Mouse (Mus musculus) heart, embryonic 10.5 days (tissue): ENCODE data around the gene Prdx2. TPM values are rescaled to one million over a fixed set of nuclear protein-coding genes. Genes with fewer than 3 reads are reported as not detected.

Experiments
- DNase-seq: peaks from one replicate; pipeline ENCODE4 v3.0.0-alpha.2; 2017; ENCODE audit warnings: low spot score
- H3K27ac ChIP-seq: fragments of 300-500 bp; sonication (generic); 2 replicates; pipeline ENCODE4 v1.5.1; 2016; ENCODE audit warnings: mild to moderate bottlenecking
- H3K27me3 ChIP-seq: fragments of 300-500 bp; sonication (generic); 2 replicates; pipeline ENCODE4 v1.6.1; 2016; ENCODE audit warnings: mild to moderate bottlenecking; ENCODE audit not compliant: poor library complexity, insufficient read depth, severe bottlenecking
- H3K36me3 ChIP-seq: fragments of 300-500 bp; sonication (generic); 2 replicates; pipeline ENCODE4 v1.6.1; 2016; ENCODE audit warnings: mild to moderate bottlenecking, moderate library complexity
- H3K4me1 ChIP-seq: fragments of 300-500 bp; sonication (generic); 2 replicates; pipeline ENCODE4 v1.6.1; 2016; ENCODE audit warnings: mild to moderate bottlenecking
- H3K4me3 ChIP-seq: fragments of 300-500 bp; sonication (generic); 2 replicates; pipeline ENCODE4 v1.5.1; 2016; ENCODE audit warnings: mild to moderate bottlenecking, moderate library complexity
- H3K9me3 ChIP-seq: fragments of 300-500 bp; sonication (generic); 2 replicates; pipeline ENCODE4 v1.6.1; 2016; ENCODE audit warnings: mild to moderate bottlenecking, moderate library complexity
- WGBS: fragments of 180-500 bp; shearing (Covaris S2); methylation state at CpG from one replicate; pipeline ENCODE4 v1.1.7; 2016; 5-methylcytosine and 5-hydroxymethylcytosine counted together
- polyA plus RNA-seq: library from polyadenylated mRNA; unstranded; fragments of >200 nt; fragmentation: Nextera tagmentation; extraction: Ambion mirVana; gene quantifications from 2 replicates; pipeline ENCODE4 v1.2.1, GENCODE M21; 2016

Prdx2 gene
- polyA plus RNA-seq, 1 experiment from 2014 or later = 835 TPM

GRCm38 (mm10) chr8:84965731-84966291, 3.6 kb upstream of the Prdx2 start:
- Histone ChIP-seq H3K4me1 (peaks cover 35% of the 10 kb centered on the region), H3K4me3 (peak overlapping the region; percentile 78), H3K27me3 (no peaks in the 10 kb centered on the region), H3K36me3 (peaks cover 17% of the 10 kb centered on the region), H3K9me3 (no peaks in the 10 kb centered on the region), H3K27ac (peak overlapping the region; percentile 78)
- peak; percentile 99 for DNase-seq
- under 1% methylated on average over 41 of the region's 41 CpGs for WGBS

GRCm38 (mm10) chr8:84966603-84967002, 2.8 kb upstream of the Prdx2 start:
- peaks cover 40% of the 10 kb centered on the region for H3K4me1 ChIP-seq
- no peaks in the 10 kb centered on the region for H3K27me3 ChIP-seq
- DNase-seq = no peak
- 20% methylated on average over 3 of the region's 3 CpGs for WGBS
- H3K4me3 ChIP-seq = peak overlapping the region; percentile 78
- H3K27ac ChIP-seq = peak overlapping the region; percentile 78
- H3K9me3 ChIP-seq = no peaks in the 10 kb centered on the region
- H3K36me3 ChIP-seq = peaks cover 22% of the 10 kb centered on the region

- Histone ChIP-seq H3K4me1 (peaks cover 40% of the 10 kb centered on the region), H3K4me3 (peak overlapping the region; percentile 22; the same call in 1 of the 2 replicates)
- no peak for DNase-seq
Measured at GRCm38 (mm10) chr8:84967532-84968304, 1.7 kb upstream of the Prdx2 start.

GRCm38 (mm10) chr8:84968650-84969049, 737 bp upstream of the Prdx2 start:
- no peaks in the 10 kb centered on the region for H3K27me3 ChIP-seq
- peak overlapping the region; percentile 83 for H3K4me3 ChIP-seq
- H3K27ac ChIP-seq = peak overlapping the region; percentile 97
- H3K9me3 ChIP-seq = no peaks in the 10 kb centered on the region
- WGBS = 28% methylated on average over 2 of the region's 2 CpGs
- peaks cover 40% of the 10 kb centered on the region for H3K4me1 ChIP-seq
- no peak for DNase-seq
- peaks cover 35% of the 10 kb centered on the region for H3K36me3 ChIP-seq

More at GRCm38 (mm10) chr8:84967532-84968304, 1.7 kb upstream of the Prdx2 start:
- Histone ChIP-seq H3K27me3 (no peaks in the 10 kb centered on the region), H3K36me3 (peaks cover 30% of the 10 kb centered on the region), H3K27ac (peak overlapping the region; percentile 97), H3K9me3 (no peaks in the 10 kb centered on the region)
- 84% methylated on average over 13 of the region's 13 CpGs for WGBS

- no peaks in the 10 kb centered on the region for H3K9me3 ChIP-seq
- no peak for DNase-seq
- peaks cover 44% of the 10 kb centered on the region for H3K36me3 ChIP-seq
- peak overlapping the region; percentile 97 for H3K27ac ChIP-seq
- H3K4me3 ChIP-seq = peak overlapping the region; percentile 83
- H3K4me1 ChIP-seq = peaks cover 38% of the 10 kb centered on the region
- no peaks in the 10 kb centered on the region for H3K27me3 ChIP-seq
- 14% methylated on average over 21 of the region's 21 CpGs for WGBS
Measured at GRCm38 (mm10) chr8:84970135-84970790, 876 bp downstream of the Prdx2 start.

- peaks cover 41% of the 10 kb centered on the region for H3K4me1 ChIP-seq
- H3K27ac ChIP-seq = peak overlapping the region; percentile 97
- peaks cover 44% of the 10 kb centered on the region for H3K36me3 ChIP-seq
- no peaks in the 10 kb centered on the region for H3K27me3 ChIP-seq
- WGBS = 35% methylated on average over 5 of the region's 5 CpGs
- H3K9me3 ChIP-seq = no peaks in the 10 kb centered on the region
- peak overlapping the region; percentile 83 for H3K4me3 ChIP-seq
- DNase-seq = peak; percentile 94
Measured at GRCm38 (mm10) chr8:84970913-84971312, 1.5 kb downstream of the Prdx2 start.

GRCm38 (mm10) chr8:84973079-84973478, 3.7 kb downstream of the Prdx2 start:
- peaks cover 8% of the 10 kb centered on the region for H3K27me3 ChIP-seq
- no peak for DNase-seq
- H3K4me3 ChIP-seq = no peak overlapping the region
- peaks cover 44% of the 10 kb centered on the region for H3K36me3 ChIP-seq
- no peaks in the 10 kb centered on the region for H3K9me3 ChIP-seq
- no peak overlapping the region for H3K27ac ChIP-seq
- H3K4me1 ChIP-seq = peaks cover 47% of the 10 kb centered on the region
- 78% methylated on average over 1 of the region's 1 CpGs for WGBS

GRCm38 (mm10) chr8:84973803-84974542, 4.6 kb downstream of the Prdx2 start:
- H3K9me3 ChIP-seq = no peaks in the 10 kb centered on the region
- peaks cover 49% of the 10 kb centered on the region for H3K4me1 ChIP-seq
- no peak overlapping the region for H3K4me3 ChIP-seq
- no peak overlapping the region for H3K27ac ChIP-seq
- 75% methylated on average over 4 of the region's 4 CpGs for WGBS
- DNase-seq = no peak
- peaks cover 8% of the 10 kb centered on the region for H3K27me3 ChIP-seq
- H3K36me3 ChIP-seq = peaks cover 44% of the 10 kb centered on the region

GRCm38 (mm10) chr8:84974543-84975142, 5.3 kb downstream of the Prdx2 start:
- no peaks in the 10 kb centered on the region for H3K9me3 ChIP-seq
- H3K4me3 ChIP-seq = no peak overlapping the region
- peaks cover 56% of the 10 kb centered on the region for H3K4me1 ChIP-seq
- no peak overlapping the region for H3K27ac ChIP-seq
- H3K36me3 ChIP-seq = peaks cover 44% of the 10 kb centered on the region
- 79% methylated on average over 8 of the region's 8 CpGs for WGBS
- DNase-seq = no peak
- H3K27me3 ChIP-seq = peaks cover 12% of the 10 kb centered on the region

GRCm38 (mm10) chr8:84975434-84975833, 6.0 kb downstream of the Prdx2 start:
- Histone ChIP-seq H3K4me3 (peak overlapping the region; percentile 75), H3K27me3 (peaks cover 17% of the 10 kb centered on the region), H3K36me3 (peaks cover 44% of the 10 kb centered on the region), H3K4me1 (peaks cover 61% of the 10 kb centered on the region), H3K27ac (peak overlapping the region; percentile 90; the same call in 1 of the 2 replicates), H3K9me3 (no peaks in the 10 kb centered on the region)
- no peak for DNase-seq
- 32% methylated on average over 7 of the region's 7 CpGs for WGBS

- Histone ChIP-seq H3K27me3 (peaks cover 24% of the 10 kb centered on the region), H3K27ac (peak overlapping the region; percentile 90), H3K36me3 (peaks cover 38% of the 10 kb centered on the region), H3K9me3 (no peaks in the 10 kb centered on the region), H3K4me1 (peaks cover 61% of the 10 kb centered on the region), H3K4me3 (peak overlapping the region; percentile 75)
- peak; percentile 98 for DNase-seq
- WGBS = under 1% methylated on average over 57 of the region's 61 CpGs
Measured at GRCm38 (mm10) chr8:84976031-84976762, 6.8 kb downstream of the Prdx2 start.
